ENCODE assay signal across 8 mouse cellular contexts in genomic region chr17:46772404-46773277, GRCm38 (mm10). TPM values are rescaled to one million over a fixed set of nuclear protein-coding genes. Genes with fewer than 3 reads are reported as not detected.
DNase-seq lines count a peak whose midpoint lies in the region; ATAC-seq and TF ChIP-seq lines count a peak whose summit lies in the region.

TSS of gene 2310039H08Rik (plus strand) at chr17:46772635.

- TF ChIP-seq CTCF in Patski (IDR thresholded peaks at IDR 0.05): no peak

- CTCF ChIA-PET in Patski (lab: Charles Lee): interaction anchor here (0.9 to 1.3 kb wide), 2 partner anchors 40 to 66 kb away, joined by 3 read pairs; no protein-coding TSS in a partner anchor

- peak within 1 kb of the TSS; percentile 91 for H3K4me3 ChIP-seq in hindbrain, embryonic 15.5 days

- H3K27ac ChIP-seq in hindbrain, embryonic 15.5 days (replicated peaks): peak within 1 kb of the TSS; percentile 83

- POLR2A ChIA-PET in Patski (lab: Charles Lee): interaction anchor here (0.6 to 1.7 kb wide), 5 partner anchors 12 to 897 kb away, joined by 3 to 5 read pairs (median 3); partner anchors contain the start of genes Cnpy3 and Klhdc3

- no peaks in the 10 kb centered on the region for H3K27me3 ChIP-seq in Patski
- no peaks in the 10 kb centered on the region for H3K27me3 ChIP-seq in hindbrain, embryonic 15.5 days

- no peaks in the 10 kb centered on the region for H3K9me3 ChIP-seq in hindbrain, embryonic 15.5 days

- H3K36me3 ChIP-seq in hindbrain, embryonic 15.5 days: peaks cover 33% of the 10 kb centered on the region

- peaks cover 20% of the 10 kb centered on the region for H3K4me1 ChIP-seq in hindbrain, embryonic 15.5 days (replicated peaks)

- DNase-seq in Patski (ENCODE audit: low read depth, low spot score): no peak
- peak; percentile 87 to 88 for DNase-seq in cerebellum, postnatal 25 days
- DNase-seq in frontal cortex, postnatal 36 days (ENCODE audit: low spot score in 2 of 2): peak; percentile 84 to 87
- DNase-seq in left cerebral cortex, adult 11 months (ENCODE audit: low spot score): peak; percentile 72
- peak; percentile 89 for DNase-seq in lung, postnatal 4 days
- DNase-seq in retina, postnatal 7 days (ENCODE audit: low read depth, low spot score): peak; percentile 79
- DNase-seq in urinary bladder, adult 2 months (ENCODE audit: low spot score): peak; percentile 78

- ATAC-seq in Patski: peak; percentile 67
- peak; percentile 95 for ATAC-seq in hindbrain, embryonic 15.5 days (ENCODE audit: low FRiP score, low read depth)

- in situ Hi-C loops in Patski (cut with MboI; ENCODE audit: low pct_unique_long_range_greater_than_20kb): no loop called here

- H3K9ac ChIP-seq in hindbrain, embryonic 15.5 days: peak within 1 kb of the TSS; percentile 81

- under 1% methylated on average over 50 of the region's 50 CpGs for WGBS in hindbrain, embryonic 15.5 days

- peak within 1 kb of the TSS; percentile 92 for H3K4me2 ChIP-seq in hindbrain, embryonic 15.5 days

RNA-seq across cellular contexts. Expression of gene 2310039H08Rik, which starts in this region (rescaled TPM):
- polyA plus RNA-seq in Patski (2021): 24.4 TPM
- 53.6 and 58.8 TPM in 2 replicates for polyA plus RNA-seq in hindbrain, embryonic 15.5 days (2015; fragmentation: Nextera tagmentation; extraction: Ambion mirVana)
- 38.8 and 48.8 TPM in 2 replicates for polyA plus RNA-seq in urinary bladder, adult 2 months (2012; rRNA removed)
